Mouse (Mus musculus): ENCODE measurements around the gene Abcf1. TPM values are rescaled to one million over a fixed set of nuclear protein-coding genes. Genes with fewer than 3 reads are reported as not detected.
"Not testable (repeated sequence)": the region's sequence is repeated elsewhere in the genome, so short reads cannot be mapped to it uniquely, and the experiment has no call there.

Gene Abcf1
- total RNA-seq (2021) = 10 to 100 TPM; 71.0 to 73.9 TPM

DNA sequence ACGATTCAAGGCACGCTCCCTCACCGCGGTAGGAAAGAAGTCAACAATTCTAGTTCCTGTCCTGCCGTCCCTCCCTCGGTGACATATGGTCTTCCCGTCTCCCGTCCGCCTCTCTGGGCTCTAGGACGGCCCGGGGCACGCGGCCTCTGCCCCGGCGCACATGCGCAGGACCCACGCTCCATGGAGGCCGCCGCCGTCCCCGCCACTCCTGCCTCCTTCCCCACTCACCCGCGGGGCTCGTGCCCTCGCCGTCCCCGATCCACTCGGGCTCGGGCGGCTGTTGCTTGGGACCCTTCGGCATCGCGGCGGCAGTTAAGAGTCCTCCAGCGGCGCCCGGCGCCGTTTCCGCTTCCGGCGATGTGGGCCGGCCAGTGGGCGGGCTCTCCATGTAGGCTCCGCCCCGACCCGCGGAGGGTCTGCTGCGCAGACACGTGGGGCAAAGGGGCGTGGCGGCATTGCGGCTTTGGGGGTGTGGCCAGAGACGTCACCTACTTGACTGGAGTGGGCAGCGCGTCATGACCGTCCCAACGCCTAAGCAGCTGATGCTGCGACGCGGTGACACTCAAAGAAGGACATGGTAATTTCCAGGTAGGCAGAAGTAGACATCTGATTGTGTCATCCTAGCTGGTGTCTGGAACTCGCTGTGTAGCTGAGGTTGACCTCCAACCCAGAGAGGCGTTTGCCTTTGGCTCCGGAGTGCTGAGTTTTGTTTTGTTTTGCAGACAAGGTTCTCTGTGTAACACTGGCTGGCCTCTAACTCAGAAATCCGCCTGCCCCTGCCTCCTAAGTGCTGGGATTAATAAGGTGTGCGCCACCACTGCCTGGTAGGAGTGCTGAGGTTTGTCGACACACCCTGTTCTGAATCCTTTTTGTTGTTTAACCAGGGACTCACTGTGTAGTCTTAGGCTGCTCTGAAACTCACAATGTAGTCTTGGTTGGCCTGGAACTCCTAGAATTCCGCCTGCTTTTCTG lies at the start of gene Abcf1:
Gene Abcf1 (minus strand): TSS at position 344 of the 972 bp plus-strand sequence.
- peak; percentile 100 for DNase-seq

- DNase-seq = no peak
Measured at GRCm38 (mm10) chr17:36018979-36019378, 49.4 kb upstream of the Abcf1 start.

DNA sequence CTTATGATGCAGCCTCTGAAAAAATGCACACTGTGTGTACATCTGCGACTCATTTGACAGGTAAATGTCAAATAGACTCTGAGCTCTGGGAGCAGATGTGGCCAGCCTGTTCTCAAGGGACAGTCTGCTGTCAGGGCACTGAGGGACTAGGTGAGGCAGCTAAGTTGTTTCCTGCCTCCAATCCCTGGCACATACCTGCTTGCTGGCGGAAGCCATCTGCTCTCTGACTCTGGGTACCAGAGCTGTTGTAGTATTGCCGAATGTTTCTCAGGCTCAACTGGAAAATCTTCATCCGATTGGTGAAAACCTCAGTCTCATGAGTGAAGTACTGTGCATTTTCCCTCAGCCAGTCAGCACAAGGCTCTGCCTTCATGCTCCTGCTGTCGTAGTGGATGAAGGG lies 47.5 kb upstream of the Abcf1 start:
- no peak for DNase-seq

GRCm38 (mm10) chr17:36014977-36015376 lies 45.4 kb upstream of the Abcf1 start:
- DNase-seq = no peak

DNA sequence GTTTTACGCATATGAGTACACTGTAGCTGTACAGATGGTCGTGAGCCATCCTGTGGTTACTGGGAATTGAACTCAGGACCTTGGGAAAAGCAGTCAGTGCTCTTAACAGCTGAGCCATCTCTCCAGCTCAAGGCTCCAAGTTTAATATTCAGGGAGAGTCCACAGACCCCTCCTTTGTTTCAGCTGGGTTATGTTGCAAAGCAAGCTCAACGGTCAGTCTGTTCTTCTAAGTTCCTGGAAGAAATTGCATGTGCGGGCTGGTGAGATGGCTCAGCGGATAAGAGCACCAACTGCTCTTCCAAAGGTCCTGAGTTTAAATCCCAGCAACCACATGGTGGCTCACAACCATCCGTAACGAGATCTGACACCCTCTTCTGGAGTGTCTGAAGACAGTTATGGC lies 34.8 kb upstream of the Abcf1 start:
- DNase-seq = not testable (repeated sequence)

- no peak for DNase-seq
Measured at GRCm38 (mm10) chr17:36003331-36003730, 33.8 kb upstream of the Abcf1 start.

GRCm38 (mm10) chr17:36001966-36002365 lies 32.4 kb upstream of the Abcf1 start:
- DNase-seq = no peak

DNA sequence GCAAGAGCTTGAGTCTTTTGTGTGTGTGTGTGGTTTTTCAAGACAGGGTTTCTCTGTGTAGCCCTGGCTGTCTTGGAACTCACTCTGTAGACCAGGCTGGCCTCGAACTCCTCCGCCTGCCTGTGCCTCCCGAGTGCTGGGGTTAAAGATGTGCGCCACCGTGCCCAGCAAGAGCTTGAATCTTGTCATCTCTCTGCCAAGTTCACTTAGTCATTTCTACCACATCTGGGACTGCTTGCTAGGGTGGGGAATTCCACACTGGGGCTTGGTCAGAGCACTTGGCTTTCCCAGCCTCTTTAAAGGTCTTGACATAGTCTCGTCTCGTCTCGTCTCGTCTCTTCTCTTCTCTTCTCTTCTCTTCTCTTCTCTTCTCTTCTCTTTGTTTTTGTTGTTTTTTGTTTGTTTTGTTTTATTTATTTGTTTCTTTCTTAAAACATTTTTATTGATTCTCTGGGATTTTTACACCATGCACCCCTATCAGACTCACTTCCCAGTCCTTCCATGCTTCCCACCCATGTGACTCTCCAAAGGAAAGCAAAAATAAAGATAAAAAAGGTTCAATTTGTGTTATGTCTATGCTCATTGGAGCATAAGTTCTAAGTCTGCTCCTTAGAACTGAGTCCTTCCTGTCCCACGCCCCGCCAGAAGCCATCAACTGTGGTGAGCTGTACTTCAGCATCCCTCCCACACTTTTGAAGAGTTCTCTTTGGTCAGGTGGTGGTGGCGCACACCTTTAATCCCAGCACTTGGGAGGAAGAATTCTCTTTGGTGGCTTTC lies 31.7 kb upstream of the Abcf1 start:
- no peak for DNase-seq

GRCm38 (mm10) chr17:36000349-36000748 lies 30.8 kb upstream of the Abcf1 start:
- no peak for DNase-seq

- no peak for DNase-seq
Measured at GRCm38 (mm10) chr17:35999356-35999755, 29.8 kb upstream of the Abcf1 start.

- DNase-seq = no peak
Measured at GRCm38 (mm10) chr17:35998545-35999305, 29.2 kb upstream of the Abcf1 start.

DNA sequence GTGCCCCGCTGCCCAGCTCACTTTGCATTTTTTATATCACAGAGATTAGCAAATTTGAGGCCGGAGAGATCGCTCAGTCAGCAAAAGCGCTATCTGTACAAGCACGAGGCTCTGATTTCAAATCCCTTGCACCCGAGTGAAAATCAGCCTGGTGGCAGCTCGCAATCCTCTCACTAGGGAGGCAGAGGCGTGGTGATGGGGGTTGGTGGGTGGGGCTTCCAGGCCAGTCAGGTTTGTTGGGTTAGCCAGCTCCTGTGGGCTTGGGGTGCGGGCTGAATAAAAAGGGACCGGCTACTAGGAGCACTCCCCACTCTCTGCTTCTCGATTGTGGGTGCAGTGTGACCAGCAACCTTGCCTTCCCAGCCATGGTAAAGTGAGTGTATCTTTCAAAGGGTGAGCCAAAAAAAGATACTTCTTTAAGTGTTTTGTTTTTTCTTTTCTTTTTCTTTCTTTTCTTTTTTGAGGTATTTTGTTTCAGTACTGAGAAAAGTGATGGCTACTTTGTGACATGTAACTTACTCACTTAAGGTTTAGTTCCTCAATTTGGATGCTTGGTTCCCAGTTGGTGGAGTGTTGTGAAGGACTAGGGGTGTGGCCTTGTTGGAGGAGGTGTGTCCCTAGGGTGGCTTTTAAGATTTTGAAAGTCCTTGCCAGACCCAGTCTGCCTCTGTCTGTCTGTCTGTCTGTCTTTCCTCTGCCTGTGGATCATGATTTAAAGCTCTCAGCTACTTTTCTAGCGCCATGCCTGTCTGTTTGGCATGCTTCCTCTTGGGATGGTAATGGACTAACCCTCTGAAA lies 28.4 kb upstream of the Abcf1 start:
- DNase-seq = no peak

DNA sequence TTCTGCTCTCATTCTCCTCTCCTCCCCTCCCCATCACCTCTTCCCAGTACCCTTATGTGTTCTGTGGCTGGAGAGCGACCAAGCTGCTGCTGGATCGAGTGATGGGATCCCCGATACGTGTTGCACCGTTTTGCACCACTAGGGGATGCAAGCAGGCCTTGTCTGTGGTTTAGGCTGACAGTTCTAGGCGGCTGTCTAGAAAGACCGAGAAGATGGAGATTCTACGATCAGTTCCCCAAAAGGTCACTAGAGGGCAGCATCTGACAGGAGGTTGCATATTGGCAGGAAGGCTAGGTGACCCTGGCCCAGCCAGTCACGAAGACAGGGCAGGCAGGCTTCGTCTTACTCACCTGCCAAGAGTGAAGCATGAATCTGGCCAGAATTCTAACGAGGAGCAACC lies 27.4 kb upstream of the Abcf1 start:
- peak; percentile 98 for DNase-seq

- no peak for DNase-seq
Measured at GRCm38 (mm10) chr17:35994879-35995240, 25.3 kb upstream of the Abcf1 start.

- DNase-seq = peak; percentile 79
Measured at GRCm38 (mm10) chr17:35994175-35994878, 24.8 kb upstream of the Abcf1 start.

DNA sequence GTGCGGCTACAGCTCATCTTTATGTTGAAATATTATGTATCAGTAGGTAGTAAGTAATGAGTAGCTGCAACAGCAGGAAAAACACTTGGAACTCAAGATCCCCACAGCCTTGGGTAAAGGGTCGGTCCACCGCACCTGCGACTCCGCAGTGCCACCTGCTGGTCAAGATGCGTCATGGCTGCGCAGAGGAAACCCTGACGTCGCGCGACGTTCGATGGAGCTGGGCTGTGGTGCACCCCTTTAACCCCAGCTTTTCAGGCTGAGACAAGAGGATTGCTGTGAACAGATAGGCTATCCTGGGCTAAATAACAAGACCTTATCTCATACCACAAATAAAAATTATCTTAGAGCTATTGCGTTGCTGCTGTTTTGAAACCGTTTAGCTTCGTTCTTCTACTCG lies 24.1 kb upstream of the Abcf1 start:
- DNase-seq = peak; percentile 87

DNA sequence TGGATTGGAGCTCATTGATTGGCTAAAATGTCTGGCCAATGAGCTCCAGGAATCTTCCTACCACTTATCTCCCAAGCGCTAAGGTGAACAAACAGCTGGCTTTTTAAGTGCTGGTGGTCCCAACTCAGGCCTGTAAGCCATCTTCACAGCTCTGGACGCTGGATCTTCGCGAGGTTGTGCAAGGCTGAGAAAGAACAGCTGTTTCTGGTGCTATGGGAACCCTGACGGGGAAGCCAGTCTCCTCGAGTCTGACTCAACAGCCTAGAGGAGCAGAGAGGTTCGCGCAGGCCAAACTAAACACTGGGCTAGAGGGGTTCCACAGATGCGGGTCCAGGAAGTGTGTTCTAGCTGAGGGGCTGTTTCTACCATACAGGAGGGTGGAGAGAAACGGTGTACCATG lies 22.2 kb upstream of the Abcf1 start:
- peak; percentile 33 for DNase-seq

DNA sequence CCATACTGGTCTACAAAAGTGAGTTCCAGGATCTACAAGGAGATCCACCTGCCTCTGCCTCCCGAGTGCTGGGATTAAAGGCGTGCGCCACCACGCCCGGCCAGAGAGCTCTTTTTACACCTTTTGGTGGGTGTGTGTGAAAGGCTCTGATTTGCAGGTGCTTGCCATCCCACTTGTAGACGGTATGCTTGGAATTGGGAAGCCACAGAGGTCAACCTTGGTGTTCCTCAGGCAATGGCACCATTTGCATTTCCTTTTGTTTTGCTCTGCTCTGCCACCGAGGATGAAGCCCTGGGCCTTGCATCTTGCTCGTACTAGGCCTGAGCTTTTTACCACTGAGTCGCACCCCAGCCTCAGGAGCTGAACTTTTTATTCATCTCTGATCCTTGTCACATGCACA lies 12.2 kb upstream of the Abcf1 start:
- DNase-seq = no peak

DNA sequence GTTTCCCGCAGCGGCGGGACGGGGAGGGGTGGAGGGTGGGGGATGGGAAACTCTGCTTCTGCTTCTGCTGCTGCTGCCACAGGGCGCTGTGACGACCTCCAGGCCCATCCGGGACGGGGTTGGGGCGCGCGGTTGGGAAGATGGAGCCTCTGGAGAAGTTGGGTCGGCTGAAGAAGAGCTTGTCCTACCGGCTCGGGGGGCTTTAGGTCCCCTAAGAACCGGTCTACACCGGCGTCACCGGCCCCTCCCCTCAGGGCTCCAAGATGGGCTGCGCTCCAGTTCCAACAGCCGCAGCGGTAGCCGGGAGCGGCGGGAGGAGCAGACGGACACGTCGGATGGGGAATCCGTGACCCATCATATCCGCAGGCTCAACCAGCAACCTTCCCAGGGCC lies 10.8 kb upstream of the Abcf1 start:
- DNase-seq = peak; percentile 70

GRCm38 (mm10) chr17:35979401-35980362 lies 10.1 kb upstream of the Abcf1 start, which contains the start of the genes Gnl1 and Prr3:
Gene Gnl1, plus strand, starts transcription at chr17:35979851.
Gene Prr3, minus strand, starts transcription at chr17:35980236.
- DNase-seq = peak; percentile 89

Data from heart, postnatal 4 days (tissue).